Mouse (Mus musculus): ENCODE measurements around the gene Cd209b.

The Cd209b gene

GRCm38 (mm10) chr8:3926744-3927143 lies at the start of gene Cd209b:
Gene Cd209b, minus strand, starts transcription at chr8:3926844.
- DNase-seq = no peak

GRCm38 (mm10) chr8:3956037-3956436 lies 29.4 kb upstream of the Cd209b start:
- peak; percentile 49 for DNase-seq

- no peak for DNase-seq
Observed at GRCm38 (mm10) chr8:3954646-3955045, 28.0 kb upstream of the Cd209b start, which contains the start of gene Cd209c. Gene Cd209c, minus strand, starts transcription at chr8:3954746.

GRCm38 (mm10) chr8:3940023-3940422 lies 13.4 kb upstream of the Cd209b start:
- no peak for DNase-seq

GRCm38 (mm10) chr8:3878455-3878854 lies 48.2 kb downstream of the Cd209b start, which contains the start of gene Cd209d:
Gene Cd209d, minus strand, starts transcription at chr8:3878555.
- no peak for DNase-seq

GRCm38 (mm10) chr8:3876121-3876520 lies 50.5 kb downstream of the Cd209b start:
- DNase-seq = no peak
